Mouse (Mus musculus) hematopoietic stem cell, adult 5-6 weeks (primary cell): ENCODE data around the gene Disc1. TPM values are rescaled to one million over a fixed set of nuclear protein-coding genes. Genes with fewer than 3 reads are reported as not detected.

ENCODE experiments used
- ATAC-seq, 2 experiments: fragments of 125-278 bp in 1 of 2; replicated peaks in 1 of 2; 2 replicates each; pipeline ENCODE4 v1.8.0; 2016 to 2017; ENCODE audit warnings: inconsistent platforms in 2 of 2, mild to moderate bottlenecking in 2 of 2, moderate number of reproducible peaks in 2 of 2, low read depth in 1 of 2, moderate TSS enrichment in 1 of 2; ENCODE audit not compliant: low FRiP score in 2 of 2, poor library complexity in 2 of 2, severe bottlenecking in 2 of 2, insufficient read depth in 1 of 2, low TSS enrichment in 1 of 2
- total RNA-seq: library from RNA; stranded (forward); fragments of 172-1452, 232-1000 nt; gene quantifications from 2 replicates; pipeline ENCODE4 v1.2.3, GENCODE M21; 2017

Gene Disc1
- total RNA-seq, 1 experiment from 2014 or later = 4.4 TPM

- no peak for ATAC-seq
Observed at GRCm38 (mm10) chr8:125196573-125197094, 142.6 kb downstream of the Disc1 start.

GRCm38 (mm10) chr8:125197341-125198002, 143.5 kb downstream of the Disc1 start:
- ATAC-seq = no peak

GRCm38 (mm10) chr8:125198420-125199196, 144.6 kb downstream of the Disc1 start:
- no peak for ATAC-seq

GRCm38 (mm10) chr8:125199197-125199939, 145.4 kb downstream of the Disc1 start:
- no peak for ATAC-seq

GRCm38 (mm10) chr8:125200273-125200863, 146.4 kb downstream of the Disc1 start:
- ATAC-seq = no peak

GRCm38 (mm10) chr8:125201650-125202049, 147.7 kb downstream of the Disc1 start:
- no peak for ATAC-seq

- no peak for ATAC-seq
Observed at GRCm38 (mm10) chr8:125203016-125203415, 149.0 kb downstream of the Disc1 start.

- ATAC-seq = no peak
Observed at GRCm38 (mm10) chr8:125205556-125205955, 151.6 kb downstream of the Disc1 start.

- no peak for ATAC-seq
Observed at GRCm38 (mm10) chr8:125206391-125206790, 152.4 kb downstream of the Disc1 start.

- ATAC-seq = no peak
Observed at GRCm38 (mm10) chr8:125206962-125207361, 153.0 kb downstream of the Disc1 start.

- no peak for ATAC-seq
Observed at GRCm38 (mm10) chr8:125212619-125213167, 158.7 kb downstream of the Disc1 start.

GRCm38 (mm10) chr8:125217902-125218581, 164.0 kb downstream of the Disc1 start:
- no peak for ATAC-seq

GRCm38 (mm10) chr8:125218669-125219068, 164.7 kb downstream of the Disc1 start:
- ATAC-seq = no peak

- no peak for ATAC-seq
Observed at GRCm38 (mm10) chr8:125220608-125221007, 166.6 kb downstream of the Disc1 start.

GRCm38 (mm10) chr8:125221062-125221461, 167.1 kb downstream of the Disc1 start:
- no peak for ATAC-seq

- ATAC-seq = no peak
Observed at GRCm38 (mm10) chr8:125223031-125223753, 169.2 kb downstream of the Disc1 start.
